Mouse (Mus musculus) erythroid progenitor cell, adult 5-6 weeks (primary cell): ENCODE results near the gene Gm27027. TPM values are rescaled to one million over a fixed set of nuclear protein-coding genes. Genes with fewer than 3 reads are reported as not detected.

ENCODE experiments used
- ATAC-seq: replicated peaks from 2 replicates; pipeline ENCODE4 v1.8.0; 2016; ENCODE audit warnings: moderate number of reproducible peaks, mild to moderate bottlenecking, moderate TSS enrichment, inconsistent platforms; ENCODE audit not compliant: poor library complexity, low FRiP score, severe bottlenecking
- total RNA-seq, 2 experiments: library from RNA; stranded (forward) in 1 of 2; stranded (reverse) in 1 of 2; fragments of 150-400 nt in 1 of 2; fragments of 186-747, 209-891 nt in 1 of 2; gene quantifications; 2 replicates each; pipeline versions ENCODE4 v1.2.3 to v1.2.4; 2015 to 2017; ENCODE audit warnings: low replicate concordance in 2 of 2

Gene Gm27027
- total RNA-seq, 2 experiments from 2014 or later = not detected

- ATAC-seq = no peak
These were observed 52.1 kb downstream of the Gm27027 start for GRCm38 (mm10) chr2:93944099-93944498.

- ATAC-seq = no peak
These were observed 54.5 kb downstream of the Gm27027 start for GRCm38 (mm10) chr2:93941670-93942069.

- no peak for ATAC-seq
These were observed 57.6 kb downstream of the Gm27027 start for GRCm38 (mm10) chr2:93938534-93938933.

- no peak for ATAC-seq
These were observed 67.3 kb downstream of the Gm27027 start for GRCm38 (mm10) chr2:93928866-93929265.

- ATAC-seq = no peak
These were observed 68.3 kb downstream of the Gm27027 start for GRCm38 (mm10) chr2:93927701-93928437.

- ATAC-seq = no peak
These were observed 70.0 kb downstream of the Gm27027 start for GRCm38 (mm10) chr2:93926141-93926540.

- ATAC-seq = no peak
These were observed 77.1 kb downstream of the Gm27027 start for GRCm38 (mm10) chr2:93919093-93919492.

- ATAC-seq = no peak
These were observed 82.6 kb downstream of the Gm27027 start for GRCm38 (mm10) chr2:93913552-93913951.

GRCm38 (mm10) chr2:93911942-93912341, 84.2 kb downstream of the Gm27027 start:
- ATAC-seq = no peak

GRCm38 (mm10) chr2:93909716-93910115, 86.4 kb downstream of the Gm27027 start:
- ATAC-seq = no peak

- no peak for ATAC-seq
These were observed 88.4 kb downstream of the Gm27027 start for GRCm38 (mm10) chr2:93907519-93908294.

Other genes starting within 250 kb of the Gm27027 start
- gene Ext2, start 173.8 kb downstream of the Gm27027 start, total RNA-seq (2015; ENCODE audit: low replicate concordance) = 10.1 and 16.6 TPM in 2 replicates
- 5.4 and 7.0 TPM in 2 replicates for gene Ext2, start 173.8 kb downstream of the Gm27027 start, total RNA-seq (2017; ENCODE audit: low replicate concordance)
- 4.3 and 12.2 TPM in 2 replicates for gene Accs, start 146.4 kb downstream of the Gm27027 start, total RNA-seq (2015; ENCODE audit: low replicate concordance)
- gene Accs, start 146.4 kb downstream of the Gm27027 start, total RNA-seq (2017; ENCODE audit: low replicate concordance) = not detected in 2 replicates
- gene Accsl, start 127.2 kb downstream of the Gm27027 start, total RNA-seq (2015; ENCODE audit: low replicate concordance) = not detected in 2 replicates
- not detected in 2 replicates for gene Accsl, start 127.2 kb downstream of the Gm27027 start, total RNA-seq (2017; ENCODE audit: low replicate concordance)
- not detected in 2 replicates for gene Gm13889, start 39.2 kb downstream of the Gm27027 start, total RNA-seq (2015; ENCODE audit: low replicate concordance)
- not detected in 2 replicates for gene Gm13889, start 39.2 kb downstream of the Gm27027 start, total RNA-seq (2017; ENCODE audit: low replicate concordance)
- 9.7 and 31.4 TPM in 2 replicates for gene Alkbh3, start 14.5 kb upstream of the Gm27027 start, total RNA-seq (2015; ENCODE audit: low replicate concordance)
- gene Alkbh3, start 14.5 kb upstream of the Gm27027 start, total RNA-seq (2017; ENCODE audit: low replicate concordance) = 5.4 and 7.8 TPM in 2 replicates
- 10.9 and 12.6 TPM in 2 replicates for gene Hsd17b12, start 161.6 kb upstream of the Gm27027 start, total RNA-seq (2015; ENCODE audit: low replicate concordance)
- 12.6 and 13.3 TPM in 2 replicates for gene Hsd17b12, start 161.6 kb upstream of the Gm27027 start, total RNA-seq (2017; ENCODE audit: low replicate concordance)